Mouse (Mus musculus) lung, postnatal 36 days (tissue): ENCODE measurements around the gene Olfr1440.
A peak's percentile ranks its signal among the peaks of the same experiment; 100 is the strongest.

Experiments used
- DNase-seq: peaks from one replicate; pipeline ENCODE4 v3.0.0; 2022; ENCODE audit warnings: mixed read lengths

The Olfr1440 gene

DNA sequence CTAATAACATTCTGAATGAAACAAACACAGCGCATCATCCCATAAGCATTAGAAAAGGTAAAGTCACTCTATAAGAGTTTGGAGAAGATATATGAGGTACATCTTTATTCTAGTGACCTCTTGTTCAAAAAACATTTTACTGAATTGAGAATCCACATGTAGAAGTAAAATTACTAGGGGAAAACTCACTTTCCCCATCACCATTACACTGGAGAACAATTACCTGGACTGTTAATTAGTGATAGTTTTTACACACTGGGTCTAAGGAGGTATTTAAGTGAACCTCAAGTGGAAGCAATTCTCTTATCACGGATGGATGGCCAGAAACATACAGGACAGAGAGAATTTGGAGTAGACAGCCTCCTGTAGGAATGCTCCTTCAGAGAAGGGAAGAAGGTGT, at the start of gene Olfr1440:
Gene Olfr1440, plus strand, starts transcription at position 301 of the 400 bp plus-strand sequence.
- DNase-seq, result no peak

DNA sequence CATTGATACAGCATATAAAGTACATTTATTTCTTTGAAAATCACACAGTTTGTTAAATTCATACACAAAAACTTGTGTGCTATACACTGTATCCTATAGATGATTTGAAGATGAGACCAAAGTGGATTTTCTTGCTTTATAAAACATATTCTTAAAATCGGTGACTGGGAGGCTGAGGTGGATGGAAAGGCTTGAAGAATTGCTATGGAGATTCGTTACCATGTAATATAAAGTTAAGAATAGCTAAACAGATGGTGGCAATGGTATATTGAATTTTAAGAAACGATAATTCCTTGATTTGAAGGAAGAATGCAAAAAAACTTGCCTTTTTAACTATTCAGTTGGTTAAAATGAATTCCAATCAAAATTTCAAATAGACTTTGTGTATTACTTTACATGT, 14.1 kb upstream of the Olfr1440 start:
- no peak for DNase-seq

DNA sequence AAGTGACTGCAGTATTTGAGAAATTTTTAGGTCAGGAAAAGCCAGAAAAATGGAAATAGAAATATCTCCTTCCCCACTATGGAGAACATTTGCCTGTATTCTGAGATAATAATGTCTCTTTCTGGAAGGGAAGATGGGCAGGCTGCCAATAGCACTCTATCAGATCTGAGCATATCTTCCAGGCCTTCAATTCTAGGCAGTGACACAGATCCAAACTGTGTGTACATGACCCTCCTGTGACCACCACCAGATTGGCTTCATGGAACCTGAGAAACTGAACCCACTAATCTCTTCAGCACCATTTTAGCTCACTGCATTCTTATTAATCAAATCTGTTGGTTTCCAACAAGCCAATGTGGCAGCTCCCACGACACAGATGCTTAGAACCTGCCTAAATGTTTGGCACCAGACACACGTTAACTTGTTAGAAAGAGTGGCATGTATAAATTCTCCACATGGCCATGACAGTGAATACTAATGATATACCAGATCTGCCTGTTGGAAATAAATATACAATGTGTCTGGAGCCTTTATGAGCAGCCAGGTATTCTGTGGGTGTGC, 12.5 kb upstream of the Olfr1440 start:
- DNase-seq, result no peak

DNA sequence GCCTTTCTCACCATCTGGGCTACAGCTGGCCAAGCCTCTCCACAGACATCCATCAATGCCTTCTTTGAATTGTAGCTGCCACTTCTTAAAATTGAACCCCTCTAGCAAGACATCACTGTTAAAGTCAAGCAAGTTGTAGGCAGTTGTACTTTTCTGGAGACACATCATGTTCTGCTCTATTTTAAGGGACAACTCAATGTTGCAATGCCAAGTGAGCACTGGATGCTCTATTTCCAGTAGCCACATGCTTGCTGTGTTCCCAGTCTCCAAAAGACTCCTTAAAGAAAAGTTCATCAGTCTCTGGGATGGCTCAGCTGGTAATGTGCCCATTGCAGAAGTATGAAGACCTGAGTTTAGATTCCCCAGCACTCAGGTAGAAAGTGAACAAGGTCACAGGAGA, 26.7 kb downstream of the Olfr1440 start:
- no peak for DNase-seq

DNA sequence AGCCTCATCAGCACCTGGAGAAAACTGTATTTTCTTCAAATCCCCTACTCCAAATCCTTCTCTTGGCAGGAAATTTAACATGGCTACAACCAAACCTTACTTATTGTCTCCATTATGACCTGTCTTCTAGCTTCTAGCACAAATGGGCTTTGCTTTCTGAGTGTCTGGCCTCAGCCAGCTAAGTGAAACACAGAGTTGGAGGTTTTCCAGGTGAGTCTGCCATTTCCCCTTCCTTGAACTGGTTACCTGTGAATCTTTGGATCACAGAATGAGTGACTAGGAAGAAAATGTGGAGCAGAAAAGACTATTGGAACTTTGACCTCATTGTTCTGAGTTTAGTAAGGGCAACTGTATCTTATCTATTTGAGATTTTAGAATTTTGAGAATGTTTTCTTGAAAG, 30.3 kb downstream of the Olfr1440 start, which contains the start of gene Olfr1441:
Gene Olfr1441, plus strand, starts transcription at position 73 of the 400 bp plus-strand sequence.
- DNase-seq, result no peak

DNA sequence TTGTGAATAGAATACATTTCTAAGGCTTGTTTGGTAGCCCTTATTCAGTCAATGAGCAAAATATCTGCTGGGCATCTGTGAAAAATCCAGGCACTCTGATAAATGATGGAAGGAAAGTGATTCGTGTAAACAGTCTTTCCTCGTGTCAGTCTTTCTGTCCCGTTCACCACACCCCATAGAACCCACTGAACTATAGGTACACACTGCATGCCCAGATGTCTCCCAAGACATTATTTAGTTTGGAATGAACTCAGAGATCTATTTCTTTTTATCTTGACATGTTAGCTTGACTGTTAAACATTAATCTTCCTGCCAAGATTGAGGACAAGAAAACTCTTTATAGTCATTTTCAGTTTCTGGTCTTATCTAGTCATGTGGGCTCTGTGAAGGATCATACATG, 31.2 kb downstream of the Olfr1440 start:
- no peak for DNase-seq

DNA sequence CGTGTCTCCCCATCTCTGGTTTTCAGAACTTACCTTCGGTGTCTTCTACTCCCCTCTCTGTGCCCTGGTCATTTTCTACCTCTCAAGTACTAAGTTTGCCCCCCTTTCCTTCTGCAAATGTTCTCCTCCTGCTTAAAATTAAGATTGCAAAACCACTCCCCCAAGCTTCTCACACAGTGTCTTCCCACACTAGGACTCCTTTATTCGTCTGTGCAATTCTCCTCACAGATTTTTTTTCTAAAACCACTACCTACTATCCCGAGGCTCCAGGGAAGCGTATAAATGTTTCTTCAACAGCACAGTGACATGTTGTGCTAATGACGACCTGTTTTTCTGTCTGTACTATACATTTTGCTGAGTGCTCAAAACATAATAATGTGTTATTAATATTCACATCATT, 33.5 kb downstream of the Olfr1440 start:
- DNase-seq, result no peak

DNA sequence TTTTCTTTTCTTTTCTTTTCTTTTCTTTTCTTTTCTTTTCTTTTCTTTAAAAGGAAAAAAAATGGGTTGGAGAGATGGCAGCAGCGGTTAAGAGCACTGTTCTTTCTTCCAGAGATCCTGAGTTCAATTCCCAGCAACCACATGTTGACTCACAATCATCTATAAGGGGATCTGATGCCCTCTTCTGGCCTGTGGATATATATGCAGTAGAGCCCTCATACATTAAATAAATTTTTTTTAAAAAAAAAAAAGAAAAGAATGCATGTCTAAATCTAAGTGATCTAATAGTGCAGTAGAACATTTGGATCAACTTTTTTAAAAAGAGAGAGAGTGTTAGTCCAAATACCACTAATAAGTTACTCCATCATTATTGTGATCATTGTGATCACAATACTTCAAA, 34.6 kb downstream of the Olfr1440 start:
- DNase-seq, result no peak

DNA sequence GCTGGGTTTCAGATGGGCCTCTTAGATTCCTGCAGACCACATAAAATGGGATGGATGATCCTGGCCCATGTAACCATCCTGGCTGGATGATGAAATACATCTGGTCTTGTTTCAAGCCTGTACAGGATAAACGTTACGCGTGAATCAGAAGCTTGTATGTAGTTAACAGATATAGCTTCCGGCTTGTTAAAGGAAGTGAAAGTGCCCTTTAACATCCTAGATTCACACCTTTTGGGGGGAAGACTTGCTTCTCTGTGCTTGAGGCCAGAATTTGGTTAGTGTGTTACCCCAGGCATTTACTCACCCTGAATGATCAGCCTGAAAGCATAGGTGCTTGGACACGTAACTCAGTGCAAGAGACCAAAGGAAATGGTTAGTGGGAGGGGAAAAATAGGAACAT, 40.0 kb downstream of the Olfr1440 start:
- no peak for DNase-seq

DNA sequence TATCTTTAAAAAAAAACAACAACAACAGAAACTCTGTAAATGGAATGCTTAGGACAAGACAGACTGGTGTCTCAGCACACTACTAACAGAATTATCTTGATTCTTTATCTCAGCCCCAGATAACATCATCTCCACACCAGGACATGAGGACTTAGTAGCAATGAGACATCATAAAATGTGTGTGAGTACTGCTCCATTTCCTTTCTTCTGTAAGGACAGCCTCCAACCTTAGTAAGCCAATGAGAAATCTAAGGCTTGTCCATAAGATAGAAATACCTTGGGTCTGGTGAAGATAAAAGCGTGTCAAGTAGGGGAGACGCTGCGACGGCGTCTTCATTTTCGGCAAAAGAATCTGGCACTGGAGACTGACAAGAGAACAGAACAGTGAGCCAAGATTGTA, 40.5 kb downstream of the Olfr1440 start, which contains the start of gene Pfpl:
Gene Pfpl, plus strand, starts transcription at position 301 of the 400 bp plus-strand sequence.
- DNase-seq, result no peak

DNA sequence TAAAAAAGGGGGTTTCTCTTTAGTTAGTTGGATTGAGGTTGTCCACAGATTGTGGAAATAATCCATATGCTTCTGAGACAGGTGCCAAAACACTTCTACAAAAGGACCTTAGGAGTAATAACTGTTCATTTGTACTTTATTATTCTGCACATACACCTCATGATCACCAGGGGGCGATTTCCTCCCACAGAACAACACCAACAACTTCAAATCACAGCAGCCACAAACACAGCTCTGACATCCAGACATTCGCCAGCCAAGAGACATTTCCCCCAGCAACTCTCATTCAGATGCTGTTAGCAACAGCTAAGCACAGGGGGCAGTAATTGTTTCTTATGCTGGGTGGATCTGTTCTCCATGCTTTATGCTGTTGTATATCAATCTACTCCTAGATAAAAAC, 46.0 kb downstream of the Olfr1440 start:
- DNase-seq, result peak; percentile 82

DNA sequence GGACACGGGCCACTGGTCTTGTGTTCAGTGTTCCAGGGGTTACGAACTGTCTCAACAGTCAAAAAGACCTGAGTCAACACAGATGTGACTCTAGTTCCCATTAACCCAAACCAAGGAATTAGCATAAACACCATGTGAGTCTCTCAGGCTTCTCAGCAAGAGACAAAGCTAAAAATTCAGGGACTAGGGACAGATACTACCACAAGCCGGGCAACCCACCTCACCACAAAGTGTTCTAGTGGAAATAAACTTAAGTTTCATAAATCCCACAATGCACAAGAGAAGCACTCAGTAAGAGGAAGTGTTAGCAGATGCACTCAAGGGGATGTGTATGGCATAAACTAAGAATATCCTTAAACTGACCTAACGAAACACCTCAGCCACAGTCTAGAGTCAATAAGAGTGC, 47.9 kb downstream of the Olfr1440 start:
- DNase-seq, result peak; percentile 53

DNA sequence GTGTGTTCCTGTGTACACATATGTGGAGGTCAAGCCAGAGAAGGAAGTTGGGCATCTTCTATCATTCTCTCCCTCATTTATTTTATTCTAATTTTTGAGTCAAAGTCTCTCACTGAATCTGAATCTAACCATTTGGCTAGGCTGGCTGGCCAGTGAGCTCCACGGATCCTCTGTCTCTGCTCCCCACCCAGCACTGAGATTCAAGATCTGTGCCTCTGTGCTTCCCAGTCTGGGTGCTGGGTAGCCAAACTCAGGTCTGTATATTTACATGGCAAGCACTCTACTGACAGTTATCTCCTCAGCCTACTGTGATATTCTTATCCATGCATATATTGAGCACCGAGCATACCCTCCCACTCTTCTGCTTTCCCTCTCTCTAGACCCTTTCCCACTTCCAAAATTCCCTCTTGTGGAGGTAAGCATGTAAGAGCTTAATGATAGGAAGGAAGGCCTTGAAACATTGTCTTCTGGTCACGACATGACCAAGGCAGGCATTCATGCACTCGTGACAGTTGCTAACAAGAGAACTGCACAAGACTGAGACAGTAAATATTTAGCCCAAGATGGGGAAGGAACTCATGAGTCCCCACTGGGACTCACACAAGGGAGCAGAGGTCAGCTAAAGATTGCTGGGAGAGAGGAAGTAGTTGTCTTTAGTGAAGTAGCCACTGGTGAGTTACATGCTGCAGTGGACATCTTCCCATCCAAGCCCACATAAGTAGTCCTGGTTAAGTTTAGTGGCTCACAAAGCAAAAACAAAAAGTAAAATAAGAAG, 48.9 kb downstream of the Olfr1440 start:
- DNase-seq, result peak; percentile 46

DNA sequence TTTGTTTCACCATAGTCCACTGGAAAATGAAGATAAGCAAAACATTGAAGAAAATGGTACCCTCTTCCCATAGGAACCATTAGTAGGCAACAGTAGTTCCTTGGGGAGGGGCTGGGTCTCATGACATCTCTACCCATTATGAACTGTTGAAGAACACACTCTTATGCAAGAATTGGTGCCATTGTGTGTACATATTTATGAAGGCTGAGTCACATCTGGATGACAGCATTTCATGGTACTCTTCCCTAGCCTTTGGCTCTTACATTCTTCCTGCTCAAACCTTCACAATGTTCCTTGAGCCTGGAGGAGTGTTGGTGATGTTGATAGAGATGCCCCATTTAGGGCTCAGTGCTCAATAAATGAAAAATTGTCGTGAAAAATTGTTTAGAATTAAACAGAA, 52.5 kb downstream of the Olfr1440 start:
- DNase-seq, result peak; percentile 45

DNA sequence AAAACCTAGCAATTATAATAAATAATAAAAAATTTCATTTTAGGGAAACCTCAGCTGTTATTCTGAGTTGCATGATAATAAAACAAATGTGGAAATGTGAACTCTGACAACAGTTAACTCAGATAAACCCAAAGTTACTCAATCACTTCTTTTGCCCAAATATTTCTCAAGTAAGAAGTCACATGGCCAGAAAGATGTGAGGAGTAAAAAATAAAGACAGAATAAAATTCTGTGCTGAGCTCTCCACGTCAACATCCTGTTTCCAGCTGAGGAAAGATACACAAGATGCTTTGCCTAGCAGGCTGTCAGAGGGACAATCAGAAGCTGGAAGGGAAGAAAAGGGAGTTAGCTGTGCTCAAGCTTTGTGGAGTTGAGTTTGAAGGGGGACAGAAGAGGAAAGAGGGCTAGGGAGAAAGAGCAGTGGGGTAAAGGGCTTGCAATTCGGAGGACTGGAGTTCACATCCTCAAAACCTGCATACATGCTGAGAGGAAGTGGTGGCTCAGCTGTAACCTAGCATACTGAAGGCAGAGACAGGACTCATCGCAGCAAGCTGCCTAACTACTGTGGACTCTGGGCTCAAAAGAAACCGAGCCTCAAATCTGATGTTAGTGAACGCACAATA, 53.1 kb downstream of the Olfr1440 start:
- peak; percentile 44 for DNase-seq

DNA sequence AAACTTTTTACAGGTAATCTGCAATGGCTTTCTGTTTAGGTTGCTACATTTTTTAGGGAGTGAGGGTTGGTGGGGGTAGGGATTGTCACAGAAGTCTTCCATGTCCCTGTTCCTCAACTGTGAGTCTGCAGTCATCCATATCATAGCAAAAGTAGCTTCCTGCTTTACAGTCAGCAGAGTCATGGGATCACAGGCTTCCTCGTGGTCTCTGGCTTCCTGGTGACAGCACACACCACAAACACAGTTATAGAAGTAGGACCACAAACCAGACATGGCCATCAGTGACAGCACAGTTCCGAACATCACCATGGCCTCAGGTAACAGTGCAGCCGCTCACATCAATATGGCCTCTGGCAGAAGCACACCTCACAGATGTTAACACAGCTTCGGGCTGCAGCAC, 55.5 kb downstream of the Olfr1440 start:
- peak; percentile 58 for DNase-seq

DNA sequence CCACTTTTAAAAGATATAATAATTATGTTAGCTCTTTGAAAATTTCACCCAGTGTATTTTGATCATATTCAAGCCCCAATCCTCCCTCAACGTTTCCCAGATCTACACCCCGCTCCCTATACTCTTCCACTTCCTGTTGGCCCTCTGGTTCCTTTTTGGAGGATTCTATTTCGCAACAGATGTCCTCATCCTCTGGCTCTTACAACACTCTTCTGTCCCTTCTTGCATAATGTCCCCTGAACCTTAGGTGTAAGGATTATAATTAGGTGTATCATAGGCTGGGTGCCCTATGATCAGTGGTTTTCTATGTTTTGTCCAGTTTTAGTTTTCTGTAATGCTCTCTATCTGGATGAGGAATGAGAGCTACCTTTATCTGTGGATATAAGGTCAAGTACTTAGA, 57.9 kb downstream of the Olfr1440 start:
- DNase-seq, result peak; percentile 67
